Mouse (Mus musculus) liver, embryonic 14.5 days (tissue): ENCODE data around the gene Tmem184b. TPM values are rescaled to one million over a fixed set of nuclear protein-coding genes. Genes with fewer than 3 reads are reported as not detected.

Source experiments
- ATAC-seq: fragments of 200-750 bp; cut with Nextera tagmentation; 2 replicates; pipeline ENCODE4 v1.8.0; 2017; ENCODE audit warnings: moderate number of reproducible peaks, mild to moderate bottlenecking, moderate library complexity; ENCODE audit not compliant: insufficient read depth
- DNase-seq, 3 experiments: peaks; one replicate each; pipeline ENCODE4 v3.0.0-alpha.2; 2012 to 2013; ENCODE audit warnings: low read depth in 3 of 3, low spot score in 3 of 3
- H3K27ac ChIP-seq: fragments of 300-500 bp; sonication (generic); 2 replicates; pipeline ENCODE4 v1.5.1; 2014; ENCODE audit warnings: moderate library complexity, mild to moderate bottlenecking, control low read depth, inconsistent platforms
- H3K27me3 ChIP-seq: fragments of 300-500 bp; sonication (generic); 2 replicates; pipeline ENCODE4 v1.6.1; 2014; ENCODE audit warnings: mild to moderate bottlenecking, low read length, moderate library complexity; ENCODE audit not compliant: control insufficient read depth, insufficient read depth
- H3K36me3 ChIP-seq: fragments of 300-500 bp; sonication (generic); replicated peaks from 2 replicates; pipeline ENCODE4 v1.6.1; 2014; ENCODE audit warnings: low read depth; ENCODE audit not compliant: control insufficient read depth, insufficient read depth
- H3K4me1 ChIP-seq, 2 experiments: fragments of 200-500 bp in 1 of 2; fragments of 300-500 bp in 1 of 2; sonication (generic) in 1 of 2; replicated peaks; 2 replicates each; pipeline ENCODE4 v1.6.1; 2012 to 2014; ENCODE audit warnings: antibody characterized with exemption in 1 of 2, inconsistent platforms in 1 of 2, low read length in 1 of 2; ENCODE audit not compliant: control insufficient read depth in 2 of 2, insufficient read depth in 2 of 2
- H3K4me2 ChIP-seq: fragments of 300-500 bp; sonication (generic); 2 replicates; pipeline ENCODE4 v1.6.1; 2014; ENCODE audit warnings: low read depth, mild to moderate bottlenecking, control low read depth, moderate library complexity
- H3K4me3 ChIP-seq, 2 experiments: fragments of 200-500 bp in 1 of 2; fragments of 300-500 bp in 1 of 2; sonication (generic) in 1 of 2; 2 replicates each; pipeline ENCODE4 v1.5.1; 2012 to 2014; ENCODE audit warnings: low read depth in 2 of 2, low read length in 2 of 2, mild to moderate bottlenecking in 2 of 2, control low read depth in 1 of 2, inconsistent platforms in 1 of 2, moderate library complexity in 1 of 2; ENCODE audit not compliant: insufficient read depth in 1 of 2
- H3K9ac ChIP-seq: fragments of 300-500 bp; sonication (generic); replicated peaks from 2 replicates; pipeline ENCODE4 v1.6.1; 2014; ENCODE audit warnings: mild to moderate bottlenecking, control low read depth, moderate library complexity
- H3K9me3 ChIP-seq: fragments of 300-500 bp; sonication (generic); 2 replicates; pipeline ENCODE4 v1.6.1; 2016; ENCODE audit warnings: low read length, mixed read lengths; ENCODE audit not compliant: control insufficient read depth
- CTCF ChIP-seq: IDR thresholded peaks from 2 replicates; pipeline ENCODE4 v1.5.1; 2016; ENCODE audit warnings: antibody characterized with exemption, low read depth, control low read depth
- EP300 ChIP-seq: IDR thresholded peaks from 2 replicates; pipeline ENCODE4 v1.6.1; 2016; ENCODE audit warnings: antibody characterized with exemption, low read depth
- WGBS: fragments of 180-500 bp; shearing (Covaris S2); extraction: QIAGEN DNeasy Blood & Tissue Kit; methylation state at CpG from one replicate; pipeline ENCODE4 v1.1.7; 2014; ENCODE audit not compliant: insufficient replicate concordance; 5-methylcytosine and 5-hydroxymethylcytosine counted together
- polyA plus RNA-seq, 2 experiments: library from polyadenylated mRNA; depleted of rRNA in 1 of 2; stranded (reverse) in 1 of 2; unstranded in 1 of 2; fragments of >200 nt; fragmentation: Nextera tagmentation in 1 of 2; extraction: Ambion mirVana in 1 of 2; gene quantifications; 2 replicates each; pipeline versions ENCODE4 v1.2.1 to v1.2.3; 2012 to 2014

Gene Tmem184b
- polyA plus RNA-seq, 2 experiments = 5.7 to 7.2 TPM

DNA sequence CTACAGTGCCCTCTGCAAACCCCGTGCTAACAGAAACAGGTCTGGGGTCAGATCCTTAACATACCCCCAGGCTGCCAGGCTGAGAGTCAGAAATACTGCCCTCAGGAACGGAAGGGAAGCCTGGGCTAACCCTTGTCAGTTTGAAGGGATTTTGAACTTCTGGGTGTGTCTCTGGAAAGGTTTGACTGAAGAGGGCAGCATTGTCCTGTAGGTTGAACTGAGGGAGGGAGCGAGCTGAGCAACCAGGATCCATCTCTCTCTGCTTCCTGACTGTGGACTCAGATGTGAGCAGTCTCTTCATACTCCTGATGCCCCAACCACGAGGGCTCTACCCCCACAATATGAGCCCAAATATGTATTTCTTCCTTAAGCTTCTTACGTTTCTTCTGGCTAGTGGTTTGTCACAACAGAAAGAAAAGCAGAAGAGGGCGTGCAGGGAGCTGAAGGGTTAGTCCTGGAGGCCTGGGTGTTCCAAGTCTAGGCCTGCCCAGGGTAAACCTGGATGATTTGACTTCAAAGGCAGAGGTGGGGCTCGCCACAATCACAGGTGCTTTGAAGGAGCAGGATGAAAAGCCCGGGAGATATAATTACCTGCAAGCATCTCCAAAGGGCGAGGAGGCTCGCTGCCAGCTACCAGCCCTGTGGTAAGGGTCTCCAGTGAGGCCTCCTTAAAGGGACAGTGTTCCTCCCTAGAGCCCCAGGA lies 8.1 kb upstream of the Tmem184b start:
- WGBS = 53% methylated on average over 10 of the region's 10 CpGs
- TF ChIP-seq EP300 (no peak), CTCF (peak; percentile 50)
- Histone ChIP-seq H3K27me3 (no peaks in the 10 kb centered on the region), H3K9ac (no peak overlapping the region), H3K27ac (no peak overlapping the region), H3K9me3 (no peaks in the 10 kb centered on the region), H3K36me3 (no peaks in the 10 kb centered on the region), H3K4me1 (peaks cover 0 to 8% of the 10 kb centered on the region in 2 experiments; a peak in 1 of 4 replicates), H3K4me2 (no peak overlapping the region), H3K4me3 (no peak overlapping the region)
- no peak for DNase-seq
- ATAC-seq = no peak

DNA sequence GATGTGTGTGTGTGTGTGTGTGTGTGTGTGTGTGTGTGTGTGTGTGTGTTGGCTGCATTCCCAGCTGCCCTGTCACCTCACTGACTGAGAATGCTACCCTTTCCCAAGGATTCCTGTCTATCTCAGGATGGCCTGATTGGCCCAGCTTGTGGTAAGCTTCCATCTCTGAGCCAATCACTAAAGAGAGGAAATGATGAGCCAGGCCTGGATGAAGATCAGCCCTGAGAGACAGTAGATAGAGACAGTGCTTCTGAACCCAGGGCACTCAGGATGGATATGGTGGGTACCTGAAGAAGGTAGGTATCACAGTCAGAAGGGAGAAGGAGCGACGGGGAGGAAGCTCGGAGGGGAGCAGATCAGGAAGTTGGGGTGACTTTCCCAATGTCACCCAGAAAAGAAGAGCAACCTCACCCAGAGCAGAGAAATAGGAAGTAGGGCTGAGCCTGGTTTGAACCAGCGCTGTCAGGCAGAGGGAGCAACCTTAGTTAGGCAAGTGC lies 5.8 kb upstream of the Tmem184b start:
- Histone ChIP-seq H3K4me3 (no peak overlapping the region), H3K36me3 (no peaks in the 10 kb centered on the region), H3K27ac (no peak overlapping the region), H3K27me3 (no peaks in the 10 kb centered on the region), H3K9ac (no peak overlapping the region), H3K4me1 (peaks cover 0 to under 1% of the 10 kb centered on the region in 2 experiments; a peak in 1 of 4 replicates), H3K4me2 (no peak overlapping the region), H3K9me3 (no peaks in the 10 kb centered on the region)
- 29% methylated on average over 4 of the region's 4 CpGs for WGBS
- TF ChIP-seq CTCF = no peak
- no peak for TF ChIP-seq EP300
- DNase-seq = no peak
- no peak for ATAC-seq

DNA sequence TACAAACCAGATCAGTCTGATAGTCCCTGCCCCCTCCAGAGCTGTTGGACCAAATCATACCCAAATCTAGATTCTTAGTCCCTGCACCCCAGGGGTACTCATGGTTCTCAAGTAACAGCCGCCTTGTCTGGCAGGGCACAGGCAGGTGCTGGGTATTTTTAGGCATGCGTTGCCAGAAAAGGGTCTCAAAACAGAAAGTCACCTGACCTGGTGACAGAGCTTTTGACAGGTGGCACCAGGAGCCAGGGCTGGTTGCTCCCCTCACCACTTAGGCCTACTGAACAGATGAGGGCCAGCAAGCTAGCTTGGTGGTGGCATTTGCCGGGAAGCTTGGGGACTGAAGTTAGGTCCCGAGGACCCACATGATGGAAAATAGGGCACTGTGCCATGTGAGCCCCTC lies 3.2 kb upstream of the Tmem184b start:
- H3K4me1 ChIP-seq = peaks cover 4 to 8% of the 10 kb centered on the region in 2 experiments; a peak in 3 of 4 replicates
- TF ChIP-seq CTCF (no peak), EP300 (no peak)
- no peak for DNase-seq

GRCm38 (mm10) chr15:79404277-79404676 lies 908 bp upstream of the Tmem184b start:
- DNase-seq = no peak
- Histone ChIP-seq H3K4me1 (peaks cover 4 to 13% of the 10 kb centered on the region in 2 experiments), H3K9ac (no peak overlapping the region), H3K27me3 (no peaks in the 10 kb centered on the region), H3K4me2 (peak overlapping the region; percentile 96; the same call in 1 of the 2 replicates), H3K9me3 (no peaks in the 10 kb centered on the region), H3K36me3 (no peaks in the 10 kb centered on the region), H3K4me3 (no peak overlapping the region), H3K27ac (no peak overlapping the region)
- 38% methylated on average over 1 of the region's 1 CpGs for WGBS
- ATAC-seq = no peak
- TF ChIP-seq CTCF = no peak
- no peak for TF ChIP-seq EP300

More for the DNA sequence above, 3.2 kb upstream of the Tmem184b start:
- H3K9ac ChIP-seq = no peak overlapping the region
- no peaks in the 10 kb centered on the region for H3K27me3 ChIP-seq
- no peaks in the 10 kb centered on the region for H3K36me3 ChIP-seq
- H3K27ac ChIP-seq = no peak overlapping the region
- ATAC-seq = no peak
- no peak overlapping the region for H3K4me3 ChIP-seq
- WGBS = 65% methylated on average over 4 of the region's 4 CpGs
- H3K9me3 ChIP-seq = no peaks in the 10 kb centered on the region
- H3K4me2 ChIP-seq = no peak overlapping the region

DNA sequence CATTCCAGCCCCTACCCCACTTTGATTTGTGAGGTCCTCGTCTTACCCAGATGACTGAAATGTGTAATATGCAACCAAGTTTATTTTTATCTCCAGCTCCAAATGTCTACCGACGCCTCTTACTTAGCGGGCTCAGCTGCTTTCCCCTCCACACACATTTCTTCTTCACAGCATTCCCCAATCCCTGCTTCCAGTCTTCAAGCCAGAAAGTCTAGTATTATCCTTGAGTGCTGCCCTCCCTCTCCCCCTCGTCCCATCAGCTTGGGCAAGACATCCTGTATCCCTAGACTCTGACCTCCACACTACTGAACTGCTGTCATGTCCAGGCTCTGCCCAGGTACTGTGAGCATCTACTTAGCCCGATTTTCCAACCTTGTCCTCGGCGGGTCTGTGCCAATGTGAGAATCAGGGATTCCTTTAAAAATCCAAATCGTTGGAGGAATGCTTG lies 418 bp upstream of the Tmem184b start:
- Histone ChIP-seq H3K36me3 (no peaks in the 10 kb centered on the region), H3K27me3 (no peaks in the 10 kb centered on the region), H3K27ac (no peak overlapping the region), H3K4me3 (peak overlapping the region; percentile 65 to 73), H3K9ac (peak overlapping the region; percentile 74), H3K9me3 (no peaks in the 10 kb centered on the region), H3K4me2 (peak overlapping the region; percentile 96), H3K4me1 (peaks cover 4 to 13% of the 10 kb centered on the region in 2 experiments)
- ATAC-seq (no peak), DNase-seq (no peak)
- no peak for TF ChIP-seq EP300
- TF ChIP-seq CTCF = no peak
- 9% methylated on average over 9 of the region's 9 CpGs for whole genome bisulfite sequencing
